Mouse (Mus musculus) myocyte (in vitro differentiated cells): ENCODE measurements around the gene Tef. TPM values are rescaled to one million over a fixed set of nuclear protein-coding genes. Genes with fewer than 3 reads are reported as not detected.

Experiments
- H3K27me3 ChIP-seq: one replicate; pipeline ENCODE4 v1.6.1; 2011; ENCODE audit not compliant: control insufficient read depth, insufficient read depth, insufficient read length
- H3K36me3 ChIP-seq: one replicate; pipeline ENCODE4 v1.6.1; 2011; ENCODE audit not compliant: control insufficient read depth, insufficient read depth
- H3K4me2 ChIP-seq: one replicate; pipeline ENCODE4 v1.6.1; 2011; ENCODE audit warnings: low read depth, control low read depth
- H3K4me3 ChIP-seq: one replicate; pipeline ENCODE4 v1.5.1; 2011; ENCODE audit warnings: mild to moderate bottlenecking, control low read depth, moderate library complexity
- H3K79me2 ChIP-seq: one replicate; pipeline ENCODE4 v1.6.1; 2011; ENCODE audit not compliant: control insufficient read depth, insufficient read depth
- H3ac ChIP-seq: one replicate; pipeline ENCODE4 v1.6.1; 2011; ENCODE audit not compliant: control insufficient read depth, insufficient read length
- CEBPB ChIP-seq: IDR thresholded peaks from 2 replicates; pipeline ENCODE4 v1.6.1; 2011; ENCODE audit warnings: mild to moderate bottlenecking, moderate library complexity; ENCODE audit not compliant: poor library complexity, insufficient read depth, severe bottlenecking
- E2F4 ChIP-seq: IDR thresholded peaks from one replicate; pipeline ENCODE4 v1.6.1; 2011; ENCODE audit warnings: mild to moderate bottlenecking, control low read depth, moderate library complexity; ENCODE audit not compliant: insufficient read depth
- MAX ChIP-seq: IDR thresholded peaks from one replicate; pipeline ENCODE4 v1.6.1; 2011; ENCODE audit warnings: low read depth, mild to moderate bottlenecking, control low read depth
- MYOD1 ChIP-seq, 3 experiments: IDR thresholded peaks; one replicate each; pipeline ENCODE4 v1.6.1; 2011; ENCODE audit warnings: control low read depth in 2 of 3, low read depth in 2 of 3, mild to moderate bottlenecking in 2 of 3, moderate library complexity in 1 of 3; ENCODE audit not compliant: insufficient read length in 2 of 3, control insufficient read depth in 1 of 3
- MYOG ChIP-seq, 3 experiments: IDR thresholded peaks; one replicate each; pipeline ENCODE4 v1.6.1; 2011; ENCODE audit warnings: control low read depth in 2 of 3, low read depth in 2 of 3, mild to moderate bottlenecking in 2 of 3; ENCODE audit not compliant: insufficient read length in 2 of 3, control insufficient read depth in 1 of 3, insufficient read depth in 1 of 3
- POLR2A ChIP-seq: IDR thresholded peaks from one replicate; pipeline ENCODE4 v1.6.1; 2011; ENCODE audit warnings: low read depth, mild to moderate bottlenecking, control low read depth, moderate library complexity; ENCODE audit not compliant: insufficient read length
- POLR2AphosphoS2 ChIP-seq: IDR thresholded peaks from one replicate; pipeline ENCODE4 v1.6.1; 2011; ENCODE audit warnings: low read depth, control low read depth; ENCODE audit not compliant: insufficient read length
- REST ChIP-seq: IDR thresholded peaks from one replicate; pipeline ENCODE4 v1.6.1; 2011; ENCODE audit warnings: mild to moderate bottlenecking, control low read depth, moderate library complexity; ENCODE audit not compliant: insufficient read depth, insufficient read length
- SRF ChIP-seq: IDR thresholded peaks from one replicate; pipeline ENCODE4 v1.6.1; 2011; ENCODE audit warnings: low read depth; ENCODE audit not compliant: control insufficient read depth, insufficient read length
- TCF12 ChIP-seq: IDR thresholded peaks from one replicate; pipeline ENCODE4 v1.6.1; 2011; ENCODE audit warnings: mild to moderate bottlenecking, control low read depth; ENCODE audit not compliant: poor library complexity, insufficient read depth, severe bottlenecking
- TCF3 ChIP-seq: IDR thresholded peaks from one replicate; pipeline ENCODE4 v1.6.1; 2011; ENCODE audit warnings: low read depth, control low read depth; ENCODE audit not compliant: insufficient read length
- USF1 ChIP-seq: IDR thresholded peaks from one replicate; pipeline ENCODE4 v1.6.1; 2011; ENCODE audit warnings: low read depth, mild to moderate bottlenecking, control low read depth, moderate library complexity
- polyA plus RNA-seq: library from polyadenylated mRNA; unstranded; fragments of >200 nt; fragmentation: generic; extraction: Trizol; gene quantifications from one replicate; pipeline ENCODE4 v1.2.1, GENCODE M21; 2012; ENCODE audit warnings: missing spikeins

Gene Tef
- polyA plus RNA-seq, 1 experiment: 58.4 TPM

DNA sequence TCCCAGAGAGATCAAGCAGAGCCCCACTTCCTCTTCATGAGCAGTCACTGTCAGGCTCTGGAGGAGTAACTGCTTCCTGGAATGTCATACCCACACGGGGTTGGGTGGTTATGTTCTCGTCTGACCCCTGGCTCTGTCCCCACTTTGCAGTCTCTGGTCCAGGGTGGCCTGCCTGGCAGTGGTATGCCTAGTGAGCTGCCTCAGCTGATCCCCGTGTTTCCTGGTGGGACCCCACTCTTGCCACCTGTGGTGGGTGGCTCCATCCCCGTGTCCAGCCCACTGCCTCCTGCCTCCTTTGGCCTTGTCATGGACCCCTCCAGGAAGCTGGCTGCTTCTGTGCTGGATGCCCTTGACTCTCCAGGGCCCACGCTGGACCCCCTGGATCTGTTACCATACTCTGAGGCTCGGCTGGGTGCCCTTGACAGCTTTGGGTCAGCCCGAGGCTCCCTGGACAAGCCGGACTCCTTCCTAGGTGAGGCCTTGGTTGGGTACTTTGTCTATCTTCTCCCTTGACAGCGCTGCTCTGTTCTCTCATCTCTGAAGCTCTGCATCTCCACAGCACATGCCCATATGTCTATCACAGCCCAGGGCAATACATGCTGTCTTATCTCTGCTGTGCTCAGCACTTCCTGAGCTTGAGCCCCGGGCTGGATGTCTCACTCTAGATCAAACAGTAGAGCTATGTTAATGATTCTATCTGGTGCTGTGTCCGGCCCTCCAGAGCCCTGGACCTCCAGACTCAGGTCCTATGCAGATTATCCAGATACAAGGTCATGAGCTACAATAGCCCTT is 25.4 kb upstream of the Tef start:
- Histone ChIP-seq H3K79me2 (no peaks in the 10 kb centered on the region), H3K4me3 (no peak overlapping the region), H3ac (no peak overlapping the region), H3K4me2 (no peak overlapping the region), H3K36me3 (peaks cover 23% of the 10 kb centered on the region), H3K27me3 (no peaks in the 10 kb centered on the region)
- TF ChIP-seq MAX: no peak
- no peak for TF ChIP-seq MYOD1 (IDR thresholded peaks at IDR 0.05; ENCODE audit: control insufficient read depth in 1 of 3, insufficient read length in 2 of 3, low read depth in 2 of 3)
- TF ChIP-seq CEBPB: no peak

DNA sequence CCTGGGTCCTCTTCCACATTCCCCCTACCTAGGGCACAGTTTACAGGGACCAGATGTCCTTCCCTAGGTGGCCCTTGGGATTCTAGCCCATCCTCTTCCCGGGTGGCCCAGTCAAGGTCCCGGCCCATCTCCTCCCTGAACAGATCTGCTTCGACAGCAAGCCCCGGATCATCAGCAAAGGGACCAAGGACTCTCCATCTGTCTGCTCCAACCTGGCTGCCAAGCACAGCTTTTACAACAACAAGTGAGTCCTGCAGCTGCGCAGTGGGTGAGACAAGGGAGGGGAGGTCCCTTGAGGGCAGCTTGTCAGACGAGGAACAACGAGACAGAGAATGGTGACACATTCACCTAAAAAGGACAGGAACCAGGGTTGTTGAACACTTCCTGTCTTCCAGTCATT is 20.4 kb upstream of the Tef start:
- TF ChIP-seq MAX (no peak), TCF12 (no peak)
- no peak overlapping the region for H3ac ChIP-seq

DNA sequence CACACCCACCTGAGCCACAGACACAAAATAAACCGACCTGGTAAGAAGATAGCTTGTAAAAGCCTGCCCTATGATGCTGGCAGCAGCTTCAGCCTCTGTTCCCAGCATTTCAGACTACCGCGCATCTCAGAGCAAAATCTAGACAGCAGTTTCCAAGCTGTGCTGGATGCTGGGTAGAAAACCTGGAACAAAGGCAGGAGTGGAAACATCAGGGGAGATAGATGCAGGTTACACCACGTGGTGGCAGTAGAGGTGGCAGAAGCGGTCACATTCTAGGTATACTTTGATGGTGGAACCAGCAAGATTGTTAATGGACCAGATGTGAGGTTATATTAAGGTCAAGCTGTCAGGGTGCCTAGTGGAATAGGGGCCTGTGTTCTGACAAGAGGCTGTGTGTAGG is 17.5 kb upstream of the Tef start:
- Histone ChIP-seq H3ac (no peak overlapping the region), H3K4me2 (no peak overlapping the region), H3K27me3 (no peaks in the 10 kb centered on the region), H3K36me3 (peaks cover 16% of the 10 kb centered on the region), H3K79me2 (no peaks in the 10 kb centered on the region), H3K4me3 (no peak overlapping the region)
- TF ChIP-seq MYOD1 (IDR thresholded peaks at IDR 0.05; ENCODE audit: control insufficient read depth in 1 of 3, insufficient read length in 2 of 3, low read depth in 2 of 3) (no peak), TCF12 (no peak), MAX (no peak), USF1 (no peak), MYOG (IDR thresholded peaks at IDR 0.05; ENCODE audit: control insufficient read depth in 1 of 3, insufficient read depth in 1 of 3, insufficient read length in 2 of 3, low read depth in 2 of 3) (no peak), TCF3 (no peak), POLR2A (no peak), E2F4 (no peak), CEBPB (no peak), SRF (no peak), REST (no peak), POLR2AphosphoS2 (no peak)

More for the DNA sequence above, 20.4 kb upstream of the Tef start:
- Histone ChIP-seq H3K27me3 (no peaks in the 10 kb centered on the region), H3K79me2 (no peaks in the 10 kb centered on the region), H3K4me2 (no peak overlapping the region), H3K36me3 (peaks cover 25% of the 10 kb centered on the region), H3K4me3 (no peak overlapping the region)

DNA sequence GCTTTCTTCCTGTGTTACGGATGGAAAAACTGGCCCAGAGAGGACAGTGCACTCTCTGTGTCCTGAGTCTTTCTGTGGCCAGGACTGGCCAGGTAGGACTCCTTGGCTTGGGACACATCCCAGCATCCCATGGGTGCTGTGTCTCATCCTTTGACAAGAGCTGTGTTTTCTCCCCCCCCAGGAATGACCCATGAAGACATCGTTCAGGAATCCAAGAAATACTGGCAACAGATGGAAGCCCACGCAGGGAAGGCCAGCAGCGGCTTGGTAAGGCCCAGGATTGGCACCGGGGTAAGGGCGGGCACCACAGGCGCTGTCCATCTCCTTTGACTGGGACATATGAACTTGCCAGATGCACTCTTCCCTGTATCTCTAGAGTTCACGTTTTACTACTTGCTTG is 16.5 kb upstream of the Tef start:
- H3K36me3 ChIP-seq: peaks cover 20% of the 10 kb centered on the region
- TF ChIP-seq MYOG (IDR thresholded peaks at IDR 0.05; ENCODE audit: control insufficient read depth in 1 of 3, insufficient read depth in 1 of 3, insufficient read length in 2 of 3, low read depth in 2 of 3) (no peak), E2F4 (no peak), POLR2AphosphoS2 (no peak), REST (no peak), POLR2A (no peak), MYOD1 (IDR thresholded peaks at IDR 0.05; ENCODE audit: control insufficient read depth in 1 of 3, insufficient read length in 2 of 3, low read depth in 2 of 3) (no peak), CEBPB (no peak), SRF (no peak), TCF3 (no peak), TCF12 (no peak), USF1 (no peak), MAX (no peak)
- H3ac ChIP-seq: no peak overlapping the region
- H3K4me3 ChIP-seq: no peak overlapping the region
- no peak overlapping the region for H3K4me2 ChIP-seq
- no peaks in the 10 kb centered on the region for H3K79me2 ChIP-seq
- H3K27me3 ChIP-seq: no peaks in the 10 kb centered on the region

DNA sequence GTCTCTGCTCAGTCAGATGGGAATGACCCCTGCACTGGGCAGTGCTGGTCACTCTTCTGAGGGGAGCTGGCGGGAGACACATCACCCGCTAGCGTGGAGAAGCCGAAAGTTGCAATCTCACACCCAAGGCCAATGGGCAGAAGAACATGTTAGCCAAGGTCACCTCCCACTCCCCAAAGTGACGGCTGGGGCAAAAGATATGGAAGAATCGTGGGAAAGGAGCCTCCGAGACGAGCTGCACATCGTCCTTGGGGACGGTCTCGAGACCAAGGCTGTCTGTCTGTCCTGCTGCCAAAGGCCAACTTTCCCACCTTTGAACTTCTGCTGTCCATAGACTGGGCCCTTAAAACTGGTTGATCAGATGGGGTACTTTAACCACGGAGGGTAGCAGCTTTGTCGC is 14.7 kb upstream of the Tef start:
- Histone ChIP-seq H3K4me3 (no peak overlapping the region), H3K4me2 (no peak overlapping the region), H3K36me3 (peaks cover 13% of the 10 kb centered on the region), H3ac (no peak overlapping the region), H3K79me2 (no peaks in the 10 kb centered on the region), H3K27me3 (no peaks in the 10 kb centered on the region)
- TF ChIP-seq CEBPB (no peak), MAX (no peak), USF1 (no peak), TCF12 (no peak), SRF (no peak), POLR2A (no peak), REST (no peak), MYOG (IDR thresholded peaks at IDR 0.05; ENCODE audit: control insufficient read depth in 1 of 3, insufficient read depth in 1 of 3, insufficient read length in 2 of 3, low read depth in 2 of 3) (no peak), TCF3 (no peak), MYOD1 (IDR thresholded peaks at IDR 0.05; ENCODE audit: control insufficient read depth in 1 of 3, insufficient read length in 2 of 3, low read depth in 2 of 3) (no peak), POLR2AphosphoS2 (no peak), E2F4 (no peak)
